Comparison of ENCODE assay signal across 22 mouse cellular contexts in the genomic region with DNA sequence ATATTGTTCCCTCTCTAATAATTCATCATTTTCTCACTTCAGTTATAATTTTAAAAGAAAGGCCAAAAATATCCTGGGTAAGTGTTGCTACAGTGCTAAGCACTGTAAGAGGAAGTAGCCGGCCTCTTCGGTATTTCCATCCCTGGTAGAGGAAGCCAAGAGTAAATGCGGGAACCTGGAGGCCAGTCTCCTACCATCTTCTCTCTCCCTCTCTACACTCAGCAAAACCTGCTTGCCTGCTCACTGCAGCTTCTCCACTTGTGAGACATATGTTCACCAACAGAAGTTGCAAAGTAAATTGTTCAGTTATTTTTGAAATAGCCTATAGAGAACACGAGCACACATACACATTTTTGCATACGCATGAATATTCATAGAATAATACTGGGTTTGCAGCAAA. TPM values are rescaled to one million over a fixed set of nuclear protein-coding genes. Genes with fewer than 3 reads are reported as not detected.
DNase-seq lines count a peak whose midpoint lies in the region; ATAC-seq lines count a peak whose summit lies in the region.
"Had no signal": no experiment of that assay in that cellular context is flagged by ENCODE, and none has a peak within 500 bp of the region (broad histone marks: within the 10 kb centered on the region; RNA-seq: fewer than 3 reads in every experiment).

No protein-coding gene starts in this region.

- H3K4me2 ChIP-seq in hindbrain, embryonic 12.5 days (replicated peaks): no peak overlapping the region
- H3K4me2 ChIP-seq: forebrain, embryonic 12.5 days; hindbrain, embryonic 14.5 days; intestine, embryonic 15.5 days; liver, embryonic 11.5 days; midbrain, embryonic 11.5 days; neural tube, embryonic 13.5 days had no signal

- ATAC-seq in hindbrain, embryonic 12.5 days (ENCODE audit: low FRiP score): no peak
- ATAC-seq: intestine, embryonic 15.5 days; Patski had no signal

- H3K27ac ChIP-seq in hindbrain, embryonic 12.5 days: no peak overlapping the region
- H3K27ac ChIP-seq: forebrain, embryonic 12.5 days; hindbrain, embryonic 14.5 days; intestine, embryonic 15.5 days; limb, embryonic 10.5 days; neural tube, embryonic 13.5 days had no signal

- no peak overlapping the region for H3K9ac ChIP-seq in hindbrain, embryonic 12.5 days
- H3K9ac ChIP-seq: forebrain, embryonic 12.5 days; hindbrain, embryonic 14.5 days; intestine, embryonic 15.5 days; neural tube, embryonic 13.5 days had no signal

- H3K27me3 ChIP-seq in splenic B cell, adult 2 months (ENCODE audit: control insufficient read depth, insufficient read depth, low read length, poor library complexity, severe bottlenecking): no peaks in the 10 kb centered on the region
- no peaks in the 10 kb centered on the region for H3K27me3 ChIP-seq in hindbrain, embryonic 12.5 days
- H3K27me3 ChIP-seq: forebrain, embryonic 12.5 days; intestine, embryonic 15.5 days; neural tube, embryonic 13.5 days had no signal

- intact Hi-C loops in left cerebral cortex, postnatal 14 days (cut with DNase I): no loop called here
- intact Hi-C loops in heart, postnatal 36 days (cut with DNase I): no loop called here

- H3K4me1 ChIP-seq in hindbrain, embryonic 12.5 days: no peaks in the 10 kb centered on the region
- H3K4me1 ChIP-seq: forebrain, embryonic 12.5 days; intestine, embryonic 15.5 days; limb, embryonic 10.5 days; neural tube, embryonic 13.5 days had no signal

- no peaks in the 10 kb centered on the region for H3K36me3 ChIP-seq in splenic B cell, adult 2 months (ENCODE audit: control insufficient read depth, insufficient read depth, low read length, poor library complexity, severe bottlenecking)
- no peaks in the 10 kb centered on the region for H3K36me3 ChIP-seq in hindbrain, embryonic 12.5 days
- H3K36me3 ChIP-seq: forebrain, embryonic 12.5 days; intestine, embryonic 15.5 days; limb, embryonic 10.5 days; neural tube, embryonic 13.5 days had no signal

- 89% methylated on average over 5 of the region's 5 CpGs for WGBS in hindbrain, embryonic 12.5 days

- no peak overlapping the region for H3K4me3 ChIP-seq in hindbrain, embryonic 12.5 days
- H3K4me3 ChIP-seq: forebrain, embryonic 12.5 days; intestine, embryonic 15.5 days; limb, embryonic 10.5 days; neural tube, embryonic 13.5 days had no signal

- DNase-seq in layer of hippocampus, adult 9-11 months: peak; percentile 9
- DNase-seq in layer of hippocampus, postnatal 14 days (ENCODE audit: low spot score in 2 of 2): no peak
- DNase-seq in frontal cortex, postnatal 10 days (ENCODE audit: low spot score in 2 of 2): peak; percentile 6 to 14
- DNase-seq in left cerebral cortex, postnatal 14 days (ENCODE audit: low spot score in 2 of 2): peak; percentile 42 to 50
- DNase-seq in splenic B cell, adult 2 months (ENCODE audit: low read depth, low spot score): peak; percentile 14
- DNase-seq in urinary bladder, postnatal 25 days (ENCODE audit: low spot score): no peak
- DNase-seq in heart, postnatal 36 days: no peak
- DNase-seq: adrenal gland, postnatal 36 days; cerebellum, adult 9-10 months; gastrocnemius, postnatal 14 days; lung, adult 2 months; lung, postnatal 36 days; thymus, postnatal 36 days had no signal

- no peaks in the 10 kb centered on the region for H3K9me3 ChIP-seq in hindbrain, embryonic 12.5 days (replicated peaks)
- H3K9me3 ChIP-seq: forebrain, embryonic 12.5 days; intestine, embryonic 15.5 days; limb, embryonic 10.5 days; neural tube, embryonic 13.5 days had no signal

RNA-seq across cellular contexts. Expression of a gene that starts 34.1 kb away (rescaled TPM):
- 1 to 10 TPM; 8.2 to 8.5 TPM for total RNA-seq in layer of hippocampus, postnatal 14 days (2021)
- total RNA-seq in left cerebral cortex, postnatal 14 days (2021): 10 to 100 TPM; 11.8 to 13.4 TPM
- total RNA-seq in heart, postnatal 36 days (2021): 10 to 100 TPM; 68.8 to 76.0 TPM
- 9.8 and 10.1 TPM in 2 replicates for polyA plus RNA-seq in hindbrain, embryonic 12.5 days (2016; fragmentation: Nextera tagmentation; extraction: Ambion mirVana)

Comparison
In these comparisons a context has a peak if more than half of its experiments do, and no peak if none do; other contexts are left out.
1. DNase-seq: peak in layer of hippocampus, adult 9-11 months (single experiment), frontal cortex, postnatal 10 days (2 of 2), left cerebral cortex, postnatal 14 days (2 of 2) and splenic B cell, adult 2 months (single experiment); none in layer of hippocampus, postnatal 14 days (0 of 2), urinary bladder, postnatal 25 days (single experiment) and heart, postnatal 36 days (0 of 2).
2. RNA of a gene that starts 34.1 kb away (total RNA-seq): 68.8 to 76.0 TPM in heart, postnatal 36 days; 11.8 to 13.4 TPM in left cerebral cortex, postnatal 14 days and 8.2 to 8.5 TPM in layer of hippocampus, postnatal 14 days; every median in the first group is over 4 times any median in the second.